Mouse (Mus musculus): ENCODE measurements around the gene 4932414N04Rik. TPM values are rescaled to one million over a fixed set of nuclear protein-coding genes. Genes with fewer than 3 reads are reported as not detected.
"Not testable (repeated sequence)": the region's sequence is repeated elsewhere in the genome, so short reads cannot be mapped to it uniquely, and the experiment has no call there.

The 4932414N04Rik gene
- not detected in 2 replicates for polyA plus RNA-seq (2012; rRNA removed)

GRCm38 (mm10) chr2:68656186-68656585 lies at the start of gene 4932414N04Rik:
Gene 4932414N04Rik (plus strand): TSS chr2:68656486.
- 31% methylated on average over 2 of the region's 5 CpGs for WGBS

GRCm38 (mm10) chr2:68732216-68732615 lies 75.9 kb downstream of the 4932414N04Rik start:
- 28% methylated on average over 2 of the region's 2 CpGs for WGBS
- no peak for DNase-seq (ENCODE audit: low read depth, low spot score)

More at GRCm38 (mm10) chr2:68656186-68656585, at the start of gene 4932414N04Rik:
- DNase-seq (ENCODE audit: low read depth, low spot score), result not testable (repeated sequence)

GRCm38 (mm10) chr2:68739772-68740739 lies 83.8 kb downstream of the 4932414N04Rik start:
- 48% methylated on average over 5 of the region's 5 CpGs for WGBS
- DNase-seq (ENCODE audit: low read depth, low spot score), result no peak

DNA sequence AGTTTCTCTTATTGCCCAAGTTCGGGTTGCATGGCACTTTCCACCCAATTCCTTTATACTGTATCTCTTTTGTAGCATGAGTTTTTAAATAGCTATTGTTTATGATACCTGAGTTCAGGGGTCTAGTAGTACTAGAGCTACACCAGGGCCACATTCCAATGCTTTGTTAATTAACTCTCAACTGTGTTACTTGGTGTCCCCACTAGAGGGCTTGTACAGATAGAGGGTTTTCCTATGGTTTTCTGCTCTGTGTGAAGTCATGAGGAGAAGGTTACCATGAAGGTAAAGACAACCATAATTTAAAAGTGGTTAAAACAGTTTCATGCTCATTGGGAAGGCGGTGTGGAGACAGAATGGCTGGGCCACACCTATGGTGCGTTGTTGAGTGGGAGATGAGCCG lies 88.3 kb downstream of the 4932414N04Rik start:
- DNase-seq (ENCODE audit: low read depth, low spot score), result no peak
- 83% methylated on average over 4 of the region's 4 CpGs for WGBS

- DNase-seq (ENCODE audit: low read depth, low spot score), result no peak
- 78% methylated on average over 4 of the region's 4 CpGs for WGBS
These were observed 99.9 kb downstream of the 4932414N04Rik start for GRCm38 (mm10) chr2:68756179-68756578.

DNA sequence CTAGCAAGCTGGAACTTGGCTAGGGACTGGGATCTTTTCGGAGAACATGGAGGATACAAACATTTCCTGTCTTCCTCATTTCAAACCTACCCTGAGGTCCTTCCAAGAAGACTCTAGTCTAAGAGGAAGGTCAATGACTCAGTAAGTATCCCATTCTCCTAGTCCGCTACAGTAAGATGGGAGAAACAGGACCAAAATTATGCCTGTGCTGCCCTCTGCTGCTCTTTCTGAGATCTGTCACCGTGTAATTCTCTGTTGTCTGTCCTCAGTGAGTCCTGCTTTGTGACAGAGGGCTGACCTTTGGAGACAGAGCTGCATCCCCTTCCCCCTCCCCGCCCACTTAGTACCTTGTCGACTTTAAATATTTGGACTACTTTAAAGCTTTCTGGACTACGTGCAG lies 100.5 kb downstream of the 4932414N04Rik start:
- DNase-seq (ENCODE audit: low read depth, low spot score), result no peak
- WGBS, result 15% methylated on average over 6 of the region's 6 CpGs

DNA sequence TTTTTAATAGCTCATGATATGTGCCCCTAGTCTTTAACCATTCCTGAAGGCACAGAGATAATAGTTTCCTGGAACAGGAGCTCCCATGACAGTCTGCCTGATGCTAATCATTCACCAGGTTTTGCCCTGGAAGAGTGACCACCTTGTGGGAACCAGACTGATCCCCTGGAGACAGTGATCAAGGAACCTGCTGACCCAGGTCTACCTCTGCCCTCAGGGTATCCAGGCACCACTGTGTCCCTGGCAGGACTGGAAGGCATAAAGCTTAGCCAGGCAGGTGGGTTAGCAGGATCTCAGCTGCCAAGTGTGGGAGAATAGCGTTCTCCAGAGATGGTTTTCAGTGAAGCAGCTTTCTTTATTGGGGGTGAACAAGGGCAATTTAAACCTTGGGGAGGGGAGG lies 109.1 kb downstream of the 4932414N04Rik start:
- no peak for DNase-seq (ENCODE audit: low read depth, low spot score)
- 43% methylated on average over 1 of the region's 1 CpGs for WGBS

DNA sequence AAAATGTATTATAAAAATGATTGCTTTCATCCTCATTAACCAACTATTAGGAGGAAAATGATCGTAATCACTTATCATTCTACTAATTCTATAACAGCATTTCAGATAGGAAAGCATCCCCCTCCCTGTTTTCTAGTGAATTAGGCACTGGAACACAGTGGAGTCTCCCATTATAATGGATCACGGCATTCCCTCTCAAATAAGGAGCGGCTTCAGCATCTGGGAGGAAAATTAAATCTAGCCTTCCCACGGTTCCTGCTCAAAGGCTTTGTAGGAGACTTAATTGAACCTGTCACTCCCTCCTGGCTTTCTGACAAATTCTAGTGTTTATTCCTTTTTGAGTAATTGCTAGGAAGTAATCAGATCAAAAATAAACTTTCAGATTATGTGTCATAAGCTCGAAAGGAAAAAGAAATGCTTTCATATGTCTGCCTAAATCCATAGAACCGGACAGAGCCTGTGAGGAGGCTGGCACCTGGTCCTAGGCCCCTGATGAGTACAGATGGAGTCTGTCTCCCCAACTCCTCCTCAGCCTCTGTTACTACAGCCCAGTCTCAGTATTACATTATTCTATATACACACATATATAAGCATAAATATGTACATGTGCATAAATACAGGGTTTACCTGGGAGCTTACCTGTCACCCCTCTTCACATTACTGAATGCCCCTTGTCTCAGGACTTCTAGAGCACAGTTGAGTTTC lies 111.1 kb downstream of the 4932414N04Rik start:
- no peak for DNase-seq (ENCODE audit: low read depth, low spot score)
- WGBS, result 59% methylated on average over 6 of the region's 6 CpGs

DNA sequence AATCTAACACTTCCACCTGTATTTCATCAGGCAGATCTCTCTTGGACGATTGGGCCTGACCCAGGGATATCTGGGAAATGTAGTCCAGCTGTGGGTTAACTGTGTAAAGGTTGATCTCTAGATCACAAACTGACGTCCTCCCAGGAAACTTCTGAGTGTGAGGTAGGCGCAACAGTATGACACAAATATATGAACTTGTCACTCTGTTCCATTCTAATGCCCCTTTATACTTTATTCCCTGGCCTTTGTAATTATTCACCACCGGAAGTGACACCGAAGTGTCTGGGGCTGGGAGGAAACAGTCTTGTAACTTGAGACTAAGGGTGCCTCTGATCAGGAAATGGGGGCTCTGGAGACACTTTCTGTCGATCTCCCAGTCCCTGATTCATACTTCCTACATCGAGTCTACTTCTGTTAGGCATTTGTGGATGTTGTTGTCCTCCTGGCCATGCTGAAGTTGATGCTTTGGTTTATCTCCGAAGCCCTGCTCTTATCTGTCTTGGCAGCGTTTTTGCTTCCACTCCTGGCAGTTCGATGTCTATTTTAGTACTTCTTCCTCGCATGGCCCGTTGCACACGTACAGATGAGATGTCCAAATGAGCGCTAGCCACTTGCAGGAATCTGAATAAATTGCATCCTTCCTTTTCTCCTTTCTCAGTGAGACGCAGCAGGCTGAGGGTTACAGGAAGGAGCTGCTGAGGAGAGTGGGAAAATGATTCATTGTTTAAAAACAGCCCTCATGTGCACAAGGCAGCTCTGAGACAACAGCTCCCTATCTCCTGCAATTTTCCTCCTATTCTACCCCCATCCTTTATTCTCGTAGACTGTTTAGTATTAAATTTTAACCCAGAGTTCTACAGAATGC lies 126.2 kb downstream of the 4932414N04Rik start:
- no peak for DNase-seq (ENCODE audit: low read depth, low spot score)
- WGBS, result 40% methylated on average over 16 of the region's 16 CpGs

DNA sequence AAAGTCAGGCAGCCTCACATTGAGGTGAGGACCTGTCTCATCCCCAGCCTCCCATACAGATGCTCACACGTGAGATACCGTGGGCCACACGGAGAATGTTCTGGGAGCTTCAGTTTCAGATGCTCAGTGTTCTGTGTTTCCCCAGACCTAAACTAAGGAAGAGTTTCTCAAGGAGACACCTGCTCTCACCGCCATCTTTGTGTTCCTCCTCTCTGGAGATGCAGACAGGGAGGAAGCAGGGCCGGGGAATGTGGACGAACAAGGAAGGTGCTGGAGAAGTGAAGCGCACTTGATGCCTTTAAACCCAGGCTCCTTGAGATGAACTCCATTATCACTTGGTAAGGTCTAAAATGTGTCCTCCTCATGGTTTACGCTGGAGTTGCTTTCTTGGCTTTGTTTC lies 127.4 kb downstream of the 4932414N04Rik start:
- DNase-seq (ENCODE audit: low read depth, low spot score), result not testable (repeated sequence)

GRCm38 (mm10) chr2:68784710-68785427 lies 128.6 kb downstream of the 4932414N04Rik start:
- peak; percentile 52 for DNase-seq (ENCODE audit: low read depth, low spot score)
- WGBS, result 15% methylated on average over 5 of the region's 5 CpGs

More for the DNA sequence above, 127.4 kb downstream of the 4932414N04Rik start:
- WGBS, result 93% methylated on average over 8 of the region's 8 CpGs

- no peak for DNase-seq (ENCODE audit: low read depth, low spot score)
- 38% methylated on average over 3 of the region's 3 CpGs for WGBS
These were observed 130.9 kb downstream of the 4932414N04Rik start for GRCm38 (mm10) chr2:68787161-68787675.

GRCm38 (mm10) chr2:68792296-68792695 lies 136.0 kb downstream of the 4932414N04Rik start:
- 90% methylated on average over 5 of the region's 5 CpGs for WGBS
- DNase-seq (ENCODE audit: low read depth, low spot score), result no peak

GRCm38 (mm10) chr2:68793472-68793871 lies 137.2 kb downstream of the 4932414N04Rik start:
- 54% methylated on average over 1 of the region's 1 CpGs for WGBS
- DNase-seq (ENCODE audit: low read depth, low spot score), result no peak

DNA sequence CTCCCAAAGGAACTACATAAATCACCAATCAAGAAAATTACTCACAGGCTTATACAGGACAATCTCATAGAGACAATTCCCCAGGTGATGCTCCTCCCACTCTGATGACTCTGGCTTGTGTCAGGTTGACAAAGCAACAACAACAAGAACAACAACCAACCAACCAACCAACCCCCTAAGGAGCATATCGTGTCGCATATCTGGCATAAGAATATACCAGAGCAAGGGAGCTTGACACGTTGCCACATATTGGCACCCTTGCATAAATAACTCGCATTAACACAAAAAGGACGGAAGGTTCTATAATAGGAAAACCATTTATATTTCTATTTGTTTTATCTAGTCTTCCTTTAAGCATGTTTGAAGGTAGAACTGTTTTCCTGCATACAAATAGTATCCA lies 137.9 kb downstream of the 4932414N04Rik start:
- no peak for DNase-seq (ENCODE audit: low read depth, low spot score)
- WGBS, result 90% methylated on average over 5 of the region's 5 CpGs

DNA sequence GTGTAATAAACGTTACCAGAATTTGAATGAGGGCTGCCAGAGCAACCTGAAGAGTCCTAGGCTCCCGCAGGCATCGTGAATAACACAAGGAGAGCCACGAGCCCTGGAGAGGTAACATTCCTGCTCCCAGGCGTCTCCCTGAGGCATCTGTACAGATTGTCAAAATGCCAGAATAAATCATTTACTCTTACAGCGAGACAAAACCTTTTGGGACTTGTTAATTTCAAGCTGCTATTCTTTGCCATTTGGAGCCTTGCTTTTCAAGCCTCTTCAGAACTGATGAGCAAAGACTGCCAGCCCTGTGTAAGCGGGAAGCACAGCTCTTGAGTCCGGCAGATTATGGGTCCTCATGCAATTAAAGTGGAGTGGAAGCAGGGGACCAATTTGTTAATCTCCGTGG lies 138.3 kb downstream of the 4932414N04Rik start:
- no peak for DNase-seq (ENCODE audit: low read depth, low spot score)
- 70% methylated on average over 9 of the region's 9 CpGs for WGBS

GRCm38 (mm10) chr2:68796011-68796775 lies 139.9 kb downstream of the 4932414N04Rik start:
- DNase-seq (ENCODE audit: low read depth, low spot score), result no peak
- 39% methylated on average over 10 of the region's 10 CpGs for WGBS

- DNase-seq (ENCODE audit: low read depth, low spot score), result no peak
- 82% methylated on average over 4 of the region's 4 CpGs for WGBS
These were observed 140.8 kb downstream of the 4932414N04Rik start for GRCm38 (mm10) chr2:68797106-68797505.

Data from large intestine, adult 2 months (tissue).